Mouse (Mus musculus): ENCODE measurements around the gene Mroh3. TPM values are rescaled to one million over a fixed set of nuclear protein-coding genes. Genes with fewer than 3 reads are reported as not detected.

The Mroh3 gene
- total and polyA plus RNA-seq, 3 experiments: not detected

DNA sequence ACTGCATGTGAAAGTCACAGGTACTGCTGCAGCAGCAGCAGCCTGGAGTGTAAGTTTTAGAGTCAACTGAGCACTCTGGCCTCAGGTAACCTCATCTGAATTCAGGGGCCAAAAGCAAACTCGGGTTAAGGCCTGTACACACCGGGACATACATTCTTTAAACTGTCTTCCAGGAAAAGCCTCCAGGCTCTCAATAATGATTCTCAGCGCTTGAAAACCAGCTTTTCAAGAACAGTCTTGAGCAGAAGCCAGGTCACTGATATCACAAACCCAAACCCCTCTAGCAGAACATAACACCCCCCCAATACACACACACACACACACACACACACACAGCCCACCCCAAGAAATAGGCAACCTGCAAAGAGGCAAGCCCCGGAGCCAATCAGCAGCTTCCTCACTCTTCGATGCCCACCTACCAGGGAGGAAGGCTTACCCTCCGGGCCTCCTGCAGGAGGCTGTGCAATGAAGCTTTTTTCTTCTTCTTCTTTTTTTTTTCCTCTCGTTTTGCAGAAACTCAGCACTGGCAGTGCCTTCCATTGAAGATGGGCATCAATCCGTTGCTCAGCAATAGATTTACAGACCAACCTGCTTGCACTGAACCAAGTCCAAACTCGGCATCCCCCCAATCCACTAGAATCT, 19.8 kb upstream of the Mroh3 start:
- H3K79me2 ChIP-seq (replicated peaks; ENCODE audit: control insufficient read depth, insufficient read depth, low read length): no peaks in the 10 kb centered on the region
- H3K4me3 ChIP-seq: no peak overlapping the region
- peaks cover 11% of the 10 kb centered on the region for H3K27me3 ChIP-seq (ENCODE audit: control insufficient read depth, insufficient read depth, low read length)
- intact Hi-C loops (cut with DNase I): no loop called here
- H3K9ac ChIP-seq (ENCODE audit: low read depth, low read length): no peak overlapping the region
- no peaks in the 10 kb centered on the region for H3K36me3 ChIP-seq (ENCODE audit: control insufficient read depth, insufficient read depth, low read length)
- no peak overlapping the region for H3K27ac ChIP-seq
- DNase-seq: no peak
- TF ChIP-seq POLR2A (IDR thresholded peaks at IDR 0.05; ENCODE audit: insufficient read depth, low read depth, low read length) (no peak), EP300 (IDR thresholded peaks at IDR 0.05; ENCODE audit: insufficient read depth, low read depth, low read length) (no peak), CTCF (IDR thresholded peaks at IDR 0.05) (no peak)
- no peaks in the 10 kb centered on the region for H3K4me1 ChIP-seq (ENCODE audit: control insufficient read depth, insufficient read depth, low read length)
- 16% methylated on average over 9 of the region's 9 CpGs for WGBS

GRCm38 (mm10) chr1:136231596-136231995, 19.0 kb upstream of the Mroh3 start:
- Histone ChIP-seq H3K36me3 (ENCODE audit: control insufficient read depth, insufficient read depth, low read length) (no peaks in the 10 kb centered on the region), H3K9ac (ENCODE audit: low read depth, low read length) (no peak overlapping the region), H3K27me3 (ENCODE audit: control insufficient read depth, insufficient read depth, low read length) (peaks cover 11% of the 10 kb centered on the region), H3K4me1 (ENCODE audit: control insufficient read depth, insufficient read depth, low read length) (no peaks in the 10 kb centered on the region), H3K27ac (no peak overlapping the region), H3K79me2 (replicated peaks; ENCODE audit: control insufficient read depth, insufficient read depth, low read length) (no peaks in the 10 kb centered on the region), H3K4me3 (no peak overlapping the region)
- TF ChIP-seq POLR2A (IDR thresholded peaks at IDR 0.05; ENCODE audit: insufficient read depth, low read depth, low read length) (no peak), EP300 (IDR thresholded peaks at IDR 0.05; ENCODE audit: insufficient read depth, low read depth, low read length) (no peak), CTCF (IDR thresholded peaks at IDR 0.05) (no peak)
- 20% methylated on average over 6 of the region's 6 CpGs for WGBS
- DNase-seq: no peak
- intact Hi-C loops (cut with DNase I): no loop called here

- no peaks in the 10 kb centered on the region for H3K4me1 ChIP-seq (ENCODE audit: control insufficient read depth, insufficient read depth, low read length)
- WGBS: 75% methylated on average over 11 of the region's 11 CpGs
- TF ChIP-seq CTCF (IDR thresholded peaks at IDR 0.05) (no peak), EP300 (IDR thresholded peaks at IDR 0.05; ENCODE audit: insufficient read depth, low read depth, low read length) (no peak), POLR2A (IDR thresholded peaks at IDR 0.05; ENCODE audit: insufficient read depth, low read depth, low read length) (no peak)
- H3K4me3 ChIP-seq: no peak overlapping the region
- no peaks in the 10 kb centered on the region for H3K79me2 ChIP-seq (replicated peaks; ENCODE audit: control insufficient read depth, insufficient read depth, low read length)
- DNase-seq: no peak
- H3K27me3 ChIP-seq (ENCODE audit: control insufficient read depth, insufficient read depth, low read length): peaks cover 11% of the 10 kb centered on the region
- H3K27ac ChIP-seq: no peak overlapping the region
- H3K9ac ChIP-seq (ENCODE audit: low read depth, low read length): no peak overlapping the region
- intact Hi-C loops (cut with DNase I): no loop called here
- H3K36me3 ChIP-seq (ENCODE audit: control insufficient read depth, insufficient read depth, low read length): no peaks in the 10 kb centered on the region
These were observed 17.6 kb upstream of the Mroh3 start for GRCm38 (mm10) chr1:136230201-136230600.

DNA sequence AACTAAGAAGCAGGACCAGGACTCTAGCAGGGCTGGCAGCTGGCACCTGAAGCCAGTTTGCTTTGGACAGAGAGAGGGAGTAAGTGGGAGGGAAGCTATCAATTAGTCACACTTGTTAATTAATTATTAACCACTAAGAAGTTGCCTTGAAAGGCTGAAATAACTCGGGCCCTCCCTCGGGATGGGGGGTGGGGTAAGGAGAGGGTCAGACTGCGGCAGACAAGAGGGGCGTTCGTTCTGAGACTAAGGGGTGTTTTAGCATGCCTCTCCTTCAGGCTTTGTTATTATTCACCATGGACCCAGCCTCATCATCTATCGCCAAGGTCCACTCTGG, 16.4 kb upstream of the Mroh3 start:
- peaks cover 9% of the 10 kb centered on the region for H3K27me3 ChIP-seq (ENCODE audit: control insufficient read depth, insufficient read depth, low read length)
- H3K36me3 ChIP-seq (ENCODE audit: control insufficient read depth, insufficient read depth, low read length): no peaks in the 10 kb centered on the region
- WGBS: 76% methylated on average over 6 of the region's 6 CpGs
- no peaks in the 10 kb centered on the region for H3K79me2 ChIP-seq (replicated peaks; ENCODE audit: control insufficient read depth, insufficient read depth, low read length)
- H3K4me1 ChIP-seq (ENCODE audit: control insufficient read depth, insufficient read depth, low read length): no peaks in the 10 kb centered on the region
- no peak for TF ChIP-seq POLR2A (IDR thresholded peaks at IDR 0.05; ENCODE audit: insufficient read depth, low read depth, low read length)
- no peak for TF ChIP-seq EP300 (IDR thresholded peaks at IDR 0.05; ENCODE audit: insufficient read depth, low read depth, low read length)
- no peak for TF ChIP-seq CTCF (IDR thresholded peaks at IDR 0.05)
- no peak overlapping the region for H3K9ac ChIP-seq (ENCODE audit: low read depth, low read length)
- intact Hi-C loops (cut with DNase I): no loop called here
- no peak overlapping the region for H3K4me3 ChIP-seq
- DNase-seq: no peak
- H3K27ac ChIP-seq: no peak overlapping the region

DNA sequence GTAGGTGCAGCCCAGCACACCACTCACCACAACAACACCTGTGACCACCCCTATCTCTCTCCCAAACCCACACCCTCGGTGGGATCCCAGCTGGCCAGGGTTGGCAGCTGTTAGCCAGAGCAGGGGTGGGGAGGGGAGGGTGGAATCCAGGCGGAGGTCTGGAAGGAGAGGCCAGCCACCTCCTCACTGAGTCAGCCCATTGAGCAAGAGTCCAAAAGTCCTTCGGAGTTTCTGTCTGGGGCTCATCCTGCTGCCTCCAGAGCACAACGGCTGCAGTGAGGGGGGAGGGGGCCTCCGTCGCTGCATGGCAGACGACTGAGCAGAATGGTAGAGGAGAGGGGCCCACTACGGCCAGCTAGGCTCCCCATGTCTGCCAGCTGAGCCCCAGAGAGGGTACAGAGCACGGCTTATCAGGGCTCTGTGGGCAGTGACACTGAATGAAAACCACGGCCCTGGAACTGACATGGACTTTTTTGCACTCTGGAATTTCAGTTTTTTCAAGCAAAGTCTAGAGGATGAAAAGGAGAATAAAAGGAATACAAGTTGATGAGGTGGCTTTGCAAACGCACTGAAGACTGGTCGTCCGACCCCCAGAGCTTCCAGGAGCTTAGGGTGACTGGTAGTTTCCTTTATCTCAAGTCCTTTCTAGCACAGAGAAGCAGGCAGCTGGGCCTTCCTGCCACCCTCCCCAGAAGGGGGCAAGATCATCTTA, 15.9 kb upstream of the Mroh3 start:
- no peaks in the 10 kb centered on the region for H3K36me3 ChIP-seq (ENCODE audit: control insufficient read depth, insufficient read depth, low read length)
- H3K27ac ChIP-seq: no peak overlapping the region
- 30% methylated on average over 13 of the region's 13 CpGs for WGBS
- H3K9ac ChIP-seq (ENCODE audit: low read depth, low read length): no peak overlapping the region
- H3K79me2 ChIP-seq (replicated peaks; ENCODE audit: control insufficient read depth, insufficient read depth, low read length): no peaks in the 10 kb centered on the region
- intact Hi-C loops (cut with DNase I): no loop called here
- no peak for TF ChIP-seq CTCF (IDR thresholded peaks at IDR 0.05)
- TF ChIP-seq POLR2A (IDR thresholded peaks at IDR 0.05; ENCODE audit: insufficient read depth, low read depth, low read length): no peak
- no peak for TF ChIP-seq EP300 (IDR thresholded peaks at IDR 0.05; ENCODE audit: insufficient read depth, low read depth, low read length)
- DNase-seq: peak in 1 of 2 experiments; percentile 9
- no peak overlapping the region for H3K4me3 ChIP-seq
- H3K4me1 ChIP-seq (ENCODE audit: control insufficient read depth, insufficient read depth, low read length): no peaks in the 10 kb centered on the region
- H3K27me3 ChIP-seq (ENCODE audit: control insufficient read depth, insufficient read depth, low read length): peaks cover 7% of the 10 kb centered on the region

DNA sequence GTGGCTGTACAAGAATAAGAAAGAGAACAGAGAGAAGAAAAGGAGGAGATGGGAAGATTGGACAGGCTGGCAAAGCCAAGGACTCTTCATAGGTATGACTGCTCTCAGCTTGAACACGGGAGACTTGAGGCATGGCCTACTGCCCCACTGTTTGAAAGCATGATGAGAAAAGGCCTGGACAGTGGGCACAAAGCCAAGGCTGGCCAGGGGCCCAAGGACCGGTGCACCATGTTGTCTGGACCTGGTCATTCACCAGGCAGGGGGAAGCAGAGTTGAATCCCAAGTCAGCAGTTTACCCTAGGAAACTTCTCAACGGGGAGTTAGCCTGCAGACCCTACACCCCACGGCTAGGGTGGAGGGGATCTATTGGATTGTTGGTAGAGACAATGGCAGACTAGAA, 15.2 kb upstream of the Mroh3 start:
- Histone ChIP-seq H3K9ac (ENCODE audit: low read depth, low read length) (no peak overlapping the region), H3K4me3 (no peak overlapping the region), H3K79me2 (replicated peaks; ENCODE audit: control insufficient read depth, insufficient read depth, low read length) (no peaks in the 10 kb centered on the region), H3K27ac (no peak overlapping the region), H3K36me3 (ENCODE audit: control insufficient read depth, insufficient read depth, low read length) (no peaks in the 10 kb centered on the region), H3K27me3 (ENCODE audit: control insufficient read depth, insufficient read depth, low read length) (peaks cover 7% of the 10 kb centered on the region), H3K4me1 (ENCODE audit: control insufficient read depth, insufficient read depth, low read length) (no peaks in the 10 kb centered on the region)
- DNase-seq: no peak
- WGBS: 55% methylated on average over 4 of the region's 4 CpGs
- no peak for TF ChIP-seq CTCF (IDR thresholded peaks at IDR 0.05)
- TF ChIP-seq POLR2A (IDR thresholded peaks at IDR 0.05; ENCODE audit: insufficient read depth, low read depth, low read length): no peak
- TF ChIP-seq EP300 (IDR thresholded peaks at IDR 0.05; ENCODE audit: insufficient read depth, low read depth, low read length): no peak
- intact Hi-C loops (cut with DNase I): no loop called here

Data from heart, adult 2 months (tissue).